Mouse (Mus musculus) midbrain, embryonic 15.5 days (tissue): ENCODE measurements around the gene Gng8. TPM values are rescaled to one million over a fixed set of nuclear protein-coding genes. Genes with fewer than 3 reads are reported as not detected.

Experiments used
- ATAC-seq: fragments of 200-750 bp; cut with Nextera tagmentation; replicated peaks from 2 replicates; pipeline ENCODE4 v1.8.0; 2017; ENCODE audit warnings: moderate TSS enrichment
- H3K27ac ChIP-seq: fragments of 300-500 bp; sonication (generic); 2 replicates; pipeline ENCODE4 v1.5.1; 2015; ENCODE audit warnings: mild to moderate bottlenecking, inconsistent platforms
- H3K27me3 ChIP-seq: fragments of 300-500 bp; sonication (generic); replicated peaks from 2 replicates; pipeline ENCODE4 v1.6.1; 2015; ENCODE audit warnings: inconsistent platforms
- H3K36me3 ChIP-seq: fragments of 300-500 bp; sonication (generic); replicated peaks from 2 replicates; pipeline ENCODE4 v1.6.1; 2015; ENCODE audit warnings: inconsistent platforms
- H3K4me1 ChIP-seq: fragments of 300-500 bp; sonication (generic); 2 replicates; pipeline ENCODE4 v1.6.1; 2015; ENCODE audit warnings: inconsistent platforms
- H3K4me2 ChIP-seq: fragments of 300-500 bp; sonication (generic); 2 replicates; pipeline ENCODE4 v1.6.1; 2015; ENCODE audit warnings: inconsistent platforms, mild to moderate bottlenecking, moderate library complexity
- H3K4me3 ChIP-seq: fragments of 300-500 bp; sonication (generic); 2 replicates; pipeline ENCODE4 v1.5.1; 2015; ENCODE audit warnings: mild to moderate bottlenecking, inconsistent platforms
- H3K9ac ChIP-seq: fragments of 300-500 bp; sonication (generic); 2 replicates; pipeline ENCODE4 v1.6.1; 2015; ENCODE audit warnings: mild to moderate bottlenecking, inconsistent platforms
- H3K9me3 ChIP-seq: fragments of 300-500 bp; sonication (generic); 2 replicates; pipeline ENCODE4 v1.6.1; 2016; ENCODE audit warnings: inconsistent platforms
- WGBS: fragments of 180-500 bp; shearing (Covaris S2); methylation state at CpG from one replicate; pipeline ENCODE4 v1.1.7; 2015; ENCODE audit warnings: mixed read lengths; 5-methylcytosine and 5-hydroxymethylcytosine counted together
- polyA plus RNA-seq: library from polyadenylated mRNA; unstranded; fragments of >200 nt; fragmentation: Nextera tagmentation; extraction: Ambion mirVana; gene quantifications from 2 replicates; pipeline ENCODE4 v1.2.1, GENCODE M21; 2015

The Gng8 gene
- 9.7 and 16.6 TPM in 2 replicates for polyA plus RNA-seq

GRCm38 (mm10) chr7:16891641-16892351 is at the start of gene Gng8:
Gene Gng8 (plus strand): TSS chr7:16891786.
- no peaks in the 10 kb centered on the region for H3K36me3 ChIP-seq
- peak within 1 kb of the TSS; percentile 21 for H3K4me3 ChIP-seq
- WGBS: under 1% methylated on average over 30 of the region's 30 CpGs
- peak within 1 kb of the TSS; percentile 49 for H3K4me2 ChIP-seq
- peaks cover 3% of the 10 kb centered on the region; the same call in 1 of the 2 replicates for H3K27me3 ChIP-seq
- H3K9ac ChIP-seq: 0 out of 2 replicates have a peak within 1 kb of the TSS, but pooled peaks have one; percentile 13
- peaks cover 27% of the 10 kb centered on the region for H3K4me1 ChIP-seq
- H3K9me3 ChIP-seq: no peaks in the 10 kb centered on the region
- H3K27ac ChIP-seq: peak within 1 kb of the TSS; percentile 47; the same call in 1 of the 2 replicates
- ATAC-seq: peak; percentile 53

- H3K27me3 ChIP-seq: no peaks in the 10 kb centered on the region
- under 1% methylated on average over 32 of the region's 32 CpGs for WGBS
- no peaks in the 10 kb centered on the region for H3K9me3 ChIP-seq
- H3K4me1 ChIP-seq: peaks cover 27% of the 10 kb centered on the region
- H3K4me3 ChIP-seq: peak within 1 kb of the TSS; percentile 64
- peak within 1 kb of the TSS; percentile 72 for H3K27ac ChIP-seq
- peak within 1 kb of the TSS; percentile 94 for H3K4me2 ChIP-seq
- peak; percentile 87 for ATAC-seq
- H3K36me3 ChIP-seq: peaks cover 35% of the 10 kb centered on the region
- peak within 1 kb of the TSS; percentile 53 for H3K9ac ChIP-seq
Measured at GRCm38 (mm10) chr7:16842645-16843063, 48.9 kb upstream of the Gng8 start, which contains the start of gene Prkd2. Gene Prkd2 (plus strand): TSS chr7:16842902.

GRCm38 (mm10) chr7:16843441-16844171 is 48.0 kb upstream of the Gng8 start:
- Histone ChIP-seq H3K9ac (peak overlapping the region; percentile 53), H3K4me3 (peak overlapping the region; percentile 64), H3K4me2 (peak overlapping the region; percentile 94), H3K9me3 (no peaks in the 10 kb centered on the region), H3K27me3 (no peaks in the 10 kb centered on the region), H3K27ac (peak overlapping the region; percentile 72), H3K36me3 (peaks cover 25% of the 10 kb centered on the region), H3K4me1 (peaks cover 27% of the 10 kb centered on the region)
- WGBS: 2% methylated on average over 33 of the region's 33 CpGs
- ATAC-seq: peak; percentile 13; the same call in 1 of the 2 replicates

GRCm38 (mm10) chr7:16844696-16845071 is 46.9 kb upstream of the Gng8 start:
- no peaks in the 10 kb centered on the region for H3K27me3 ChIP-seq
- no peak for ATAC-seq
- peak overlapping the region; percentile 94; the same call in 1 of the 2 replicates for H3K4me2 ChIP-seq
- 71% methylated on average over 3 of the region's 3 CpGs for WGBS
- H3K27ac ChIP-seq: 0 out of 2 replicates have a peak overlapping the region, but pooled peaks have one; percentile 17
- peaks cover 16% of the 10 kb centered on the region for H3K36me3 ChIP-seq
- no peak overlapping the region for H3K4me3 ChIP-seq
- no peaks in the 10 kb centered on the region for H3K9me3 ChIP-seq
- H3K9ac ChIP-seq: no peak overlapping the region
- H3K4me1 ChIP-seq: peaks cover 27% of the 10 kb centered on the region

- WGBS: 39% methylated on average over 14 of the region's 14 CpGs
- no peak overlapping the region for H3K4me3 ChIP-seq
- H3K9me3 ChIP-seq: no peaks in the 10 kb centered on the region
- no peaks in the 10 kb centered on the region for H3K27me3 ChIP-seq
- 0 out of 2 replicates have a peak overlapping the region, but pooled peaks have one; percentile 17 for H3K27ac ChIP-seq
- no peak overlapping the region for H3K9ac ChIP-seq
- H3K36me3 ChIP-seq: peaks cover 10% of the 10 kb centered on the region
- peak overlapping the region; percentile 94; the same call in 1 of the 2 replicates for H3K4me2 ChIP-seq
- ATAC-seq: no peak
- H3K4me1 ChIP-seq: peaks cover 27% of the 10 kb centered on the region
Measured at GRCm38 (mm10) chr7:16845072-16845819, 46.3 kb upstream of the Gng8 start.

- H3K9ac ChIP-seq: no peak overlapping the region
- WGBS: 36% methylated on average over 10 of the region's 10 CpGs
- no peaks in the 10 kb centered on the region for H3K27me3 ChIP-seq
- H3K4me2 ChIP-seq: peak overlapping the region; percentile 94; the same call in 1 of the 2 replicates
- no peaks in the 10 kb centered on the region for H3K9me3 ChIP-seq
- no peak overlapping the region for H3K4me3 ChIP-seq
- no peak for ATAC-seq
- H3K4me1 ChIP-seq: peaks cover 27% of the 10 kb centered on the region
- H3K36me3 ChIP-seq: peaks cover 5% of the 10 kb centered on the region; the same call in 1 of the 2 replicates
- no peak overlapping the region for H3K27ac ChIP-seq
Measured at GRCm38 (mm10) chr7:16845820-16846167, 45.8 kb upstream of the Gng8 start.

- H3K9me3 ChIP-seq: no peaks in the 10 kb centered on the region
- no peak overlapping the region for H3K27ac ChIP-seq
- ATAC-seq: no peak
- H3K36me3 ChIP-seq: no peaks in the 10 kb centered on the region; the same call in 1 of the 2 replicates
- H3K4me3 ChIP-seq: no peak overlapping the region
- H3K4me1 ChIP-seq: peaks cover 27% of the 10 kb centered on the region
- no peak overlapping the region for H3K4me2 ChIP-seq
- no peak overlapping the region for H3K9ac ChIP-seq
- no peaks in the 10 kb centered on the region for H3K27me3 ChIP-seq
- 92% methylated on average over 5 of the region's 5 CpGs for WGBS
Measured at GRCm38 (mm10) chr7:16846775-16847174, 44.8 kb upstream of the Gng8 start.

GRCm38 (mm10) chr7:16847507-16847906 is 44.1 kb upstream of the Gng8 start:
- H3K9me3 ChIP-seq: no peaks in the 10 kb centered on the region
- no peaks in the 10 kb centered on the region; the same call in 1 of the 2 replicates for H3K36me3 ChIP-seq
- H3K27ac ChIP-seq: no peak overlapping the region
- ATAC-seq: no peak
- WGBS: 88% methylated on average over 19 of the region's 19 CpGs
- no peak overlapping the region for H3K9ac ChIP-seq
- no peak overlapping the region for H3K4me2 ChIP-seq
- H3K27me3 ChIP-seq: no peaks in the 10 kb centered on the region
- peaks cover 24% of the 10 kb centered on the region for H3K4me1 ChIP-seq
- H3K4me3 ChIP-seq: no peak overlapping the region

- no peak for ATAC-seq
- 27% methylated on average over 17 of the region's 17 CpGs for WGBS
Measured at GRCm38 (mm10) chr7:16848579-16848978, 43.0 kb upstream of the Gng8 start.

GRCm38 (mm10) chr7:16851636-16852035 is 40.0 kb upstream of the Gng8 start:
- no peaks in the 10 kb centered on the region for H3K9me3 ChIP-seq
- no peak for ATAC-seq
- H3K4me3 ChIP-seq: no peak overlapping the region
- H3K9ac ChIP-seq: no peak overlapping the region
- no peaks in the 10 kb centered on the region for H3K27me3 ChIP-seq
- H3K36me3 ChIP-seq: peaks cover 9% of the 10 kb centered on the region
- no peaks in the 10 kb centered on the region for H3K4me1 ChIP-seq
- WGBS: 97% methylated on average over 4 of the region's 4 CpGs
- H3K27ac ChIP-seq: no peak overlapping the region
- no peak overlapping the region for H3K4me2 ChIP-seq

More at GRCm38 (mm10) chr7:16848579-16848978, 43.0 kb upstream of the Gng8 start:
- Histone ChIP-seq H3K4me2 (no peak overlapping the region), H3K27me3 (no peaks in the 10 kb centered on the region), H3K9me3 (no peaks in the 10 kb centered on the region), H3K36me3 (no peaks in the 10 kb centered on the region; the same call in 1 of the 2 replicates), H3K4me1 (peaks cover 18% of the 10 kb centered on the region), H3K9ac (no peak overlapping the region), H3K4me3 (no peak overlapping the region), H3K27ac (no peak overlapping the region)

- Histone ChIP-seq H3K9me3 (no peaks in the 10 kb centered on the region), H3K4me1 (no peaks in the 10 kb centered on the region), H3K27ac (no peak overlapping the region), H3K4me3 (no peak overlapping the region), H3K9ac (no peak overlapping the region), H3K4me2 (no peak overlapping the region), H3K27me3 (no peaks in the 10 kb centered on the region), H3K36me3 (peaks cover 18% of the 10 kb centered on the region)
- WGBS: 89% methylated on average over 14 of the region's 14 CpGs
- no peak for ATAC-seq
Measured at GRCm38 (mm10) chr7:16853302-16853831, 38.2 kb upstream of the Gng8 start.
